ENCODE assay signal across 12 mouse cellular contexts in genomic region chr9:59687416-59688046, GRCm38 (mm10). TPM values are rescaled to one million over a fixed set of nuclear protein-coding genes. Genes with fewer than 3 reads are reported as not detected.
DNase-seq lines count a peak whose midpoint lies in the region; ATAC-seq lines count a peak whose summit lies in the region.
"Had no signal": no experiment of that assay in that cellular context is flagged by ENCODE, and none has a peak within 500 bp of the region (broad histone marks: within the 10 kb centered on the region; RNA-seq: fewer than 3 reads in every experiment).

No protein-coding gene starts in this region.

- H3K4me1 ChIP-seq in heart, embryonic 12.5 days (replicated peaks), result peaks cover 16% of the 10 kb centered on the region
- peaks cover 10% of the 10 kb centered on the region for H3K4me1 ChIP-seq in midbrain, embryonic 13.5 days (replicated peaks)

- H3K4me3 ChIP-seq in heart, embryonic 12.5 days, result no peak overlapping the region
- H3K4me3 ChIP-seq in midbrain, embryonic 13.5 days (replicated peaks), result no peak overlapping the region
- H3K4me3 ChIP-seq: embryonic facial prominence, embryonic 13.5 days; neural tube, embryonic 13.5 days had no signal

- H3K9ac ChIP-seq in heart, embryonic 12.5 days, result no peak overlapping the region
- H3K9ac ChIP-seq in midbrain, embryonic 13.5 days (replicated peaks), result no peak overlapping the region
- H3K9ac ChIP-seq: embryonic facial prominence, embryonic 13.5 days; neural tube, embryonic 13.5 days had no signal

- no peak for ATAC-seq in heart, embryonic 12.5 days (ENCODE audit: insufficient number of reproducible peaks, low FRiP score)
- no peak for ATAC-seq in midbrain, embryonic 13.5 days
- ATAC-seq: CD4-positive, CD25-positive, alpha-beta regulatory T cell, adult 4 months had no signal

- no peak overlapping the region for H3K27ac ChIP-seq in heart, embryonic 12.5 days (ENCODE audit: poor library complexity, severe bottlenecking)
- H3K27ac ChIP-seq in midbrain, embryonic 13.5 days, result no peak overlapping the region
- H3K27ac ChIP-seq: embryonic facial prominence, embryonic 13.5 days; neural tube, embryonic 13.5 days had no signal

- peak; percentile 60 for DNase-seq in left cerebral cortex, adult 11 months (ENCODE audit: low spot score)
- DNase-seq in left cerebral cortex, postnatal 10 days (ENCODE audit: extremely low spot score in 1 of 2, low spot score in 2 of 2), result no peak
- DNase-seq in NIH3T3 (ENCODE audit: low read depth), result peak; percentile 73
- DNase-seq in left cerebral cortex, adult 9 months (ENCODE audit: low spot score in 2 of 2), result peak; percentile 69 to 78
- peak; percentile 34 for DNase-seq in retina, postnatal 1 day
- no peak for DNase-seq in ovary, adult 18-20 months (ENCODE audit: low spot score)
- DNase-seq: kidney, adult 8-10 months had no signal

- no peaks in the 10 kb centered on the region for H3K9me3 ChIP-seq in heart, embryonic 12.5 days (replicated peaks)
- no peaks in the 10 kb centered on the region for H3K9me3 ChIP-seq in midbrain, embryonic 13.5 days
- H3K9me3 ChIP-seq: embryonic facial prominence, embryonic 13.5 days; neural tube, embryonic 13.5 days had no signal

- WGBS in heart, embryonic 12.5 days, result 22% methylated on average over 6 of the region's 6 CpGs
- WGBS in midbrain, embryonic 13.5 days, result 37% methylated on average over 6 of the region's 6 CpGs

- H3K27me3 ChIP-seq in heart, embryonic 12.5 days (replicated peaks), result peaks cover 4% of the 10 kb centered on the region; the same call in 1 of the 2 replicates
- peaks cover 1% of the 10 kb centered on the region; the same call in 1 of the 2 replicates for H3K27me3 ChIP-seq in midbrain, embryonic 13.5 days
- H3K27me3 ChIP-seq: embryonic facial prominence, embryonic 13.5 days; neural tube, embryonic 13.5 days had no signal

- intact Hi-C loops in left cerebral cortex, postnatal 10 days (cut with DNase I), result no loop called here

- H3K36me3 ChIP-seq in heart, embryonic 12.5 days, result no peaks in the 10 kb centered on the region
- no peaks in the 10 kb centered on the region for H3K36me3 ChIP-seq in midbrain, embryonic 13.5 days
- H3K36me3 ChIP-seq: embryonic facial prominence, embryonic 13.5 days; neural tube, embryonic 13.5 days had no signal

- no peak overlapping the region for H3K4me2 ChIP-seq in heart, embryonic 12.5 days
- H3K4me2 ChIP-seq in midbrain, embryonic 13.5 days (replicated peaks), result no peak overlapping the region
- H3K4me2 ChIP-seq: embryonic facial prominence, embryonic 13.5 days; neural tube, embryonic 13.5 days had no signal

RNA-seq across cellular contexts. Expression of gene Gramd2, which starts 7.6 kb away (rescaled TPM):
- total RNA-seq in left cerebral cortex, postnatal 10 days (2021), result 10 to 100 TPM; 13.3 to 14.6 TPM
- polyA plus RNA-seq in heart, embryonic 12.5 days (2016; fragmentation: Nextera tagmentation; extraction: Ambion mirVana), result 0.32 TPM in 1 of 2 replicates, not detected in the other
- polyA plus RNA-seq in midbrain, embryonic 13.5 days (2015; fragmentation: Nextera tagmentation; extraction: Ambion mirVana), result 1.2 and 2.1 TPM in 2 replicates
- polyA plus RNA-seq: CD4-positive, CD25-positive, alpha-beta regulatory T cell, adult 4 months had no signal

RNA-seq across cellular contexts. Expression of gene Pkm, which starts 31.4 kb away (rescaled TPM):
- 100 to 1,000 TPM; 687 to 749 TPM for total RNA-seq in left cerebral cortex, postnatal 10 days (2021)
- 1,832 and 1,839 TPM in 2 replicates for polyA plus RNA-seq in heart, embryonic 12.5 days (2016; fragmentation: Nextera tagmentation; extraction: Ambion mirVana)
- 1,400 and 1,429 TPM in 2 replicates for polyA plus RNA-seq in midbrain, embryonic 13.5 days (2015; fragmentation: Nextera tagmentation; extraction: Ambion mirVana)

Comparison
In these comparisons a context has a peak if more than half of its experiments do, and no peak if none do; other contexts are left out.
1. DNase-seq: peak in left cerebral cortex, adult 11 months (single experiment), NIH3T3 (single experiment), left cerebral cortex, adult 9 months (2 of 2) and retina, postnatal 1 day (single experiment); none in left cerebral cortex, postnatal 10 days (0 of 2) and ovary, adult 18-20 months (single experiment).